Comparison of ENCODE assay signal across 8 mouse cellular contexts in genomic region chr11:99206954-99207353, GRCm38 (mm10). TPM values are rescaled to one million over a fixed set of nuclear protein-coding genes. Genes with fewer than 3 reads are reported as not detected.
DNase-seq lines count a peak whose midpoint lies in the region; ATAC-seq lines count a peak whose summit lies in the region.

No protein-coding gene starts in this region.

- WGBS in forebrain, embryonic 11.5 days, result 51% methylated on average over 2 of the region's 2 CpGs

- no peak overlapping the region for H3K4me3 ChIP-seq in forebrain, embryonic 11.5 days (ENCODE audit: low read depth, low read length)

- H3K4me2 ChIP-seq in forebrain, embryonic 11.5 days (ENCODE audit: low read depth, low read length, severe bottlenecking), result no peak overlapping the region

- no peak overlapping the region for H3K27ac ChIP-seq in forebrain, embryonic 11.5 days (ENCODE audit: low read depth, low read length)

- no peak for ATAC-seq in forebrain, embryonic 11.5 days (replicated peaks; ENCODE audit: low FRiP score)

- H3K27me3 ChIP-seq in forebrain, embryonic 11.5 days (ENCODE audit: control insufficient read depth, insufficient read depth, low read length), result no peaks in the 10 kb centered on the region

- peaks cover 8% of the 10 kb centered on the region for H3K36me3 ChIP-seq in forebrain, embryonic 11.5 days (ENCODE audit: control insufficient read depth, insufficient read depth, low read length)

- H3K9ac ChIP-seq in forebrain, embryonic 11.5 days (ENCODE audit: low read length), result no peak overlapping the region

- no peaks in the 10 kb centered on the region for H3K4me1 ChIP-seq in forebrain, embryonic 11.5 days (replicated peaks; ENCODE audit: control insufficient read depth, insufficient read depth, low read length)

- no peaks in the 10 kb centered on the region for H3K9me3 ChIP-seq in forebrain, embryonic 11.5 days (ENCODE audit: control insufficient read depth, low read length)

- peak; percentile 5 to 37 for DNase-seq in adrenal gland, postnatal 36 days
- no peak for DNase-seq in adrenal gland, adult 2 months
- DNase-seq in kidney, postnatal 4 days, result peak; percentile 45 to 62
- no peak for DNase-seq in kidney, adult 9 months
- DNase-seq in c-Kit-positive CD71-positive TER-119-negative erythroid progenitor cells, embryonic 14.5 days (ENCODE audit: low read depth), result peak; percentile 67
- DNase-seq in lung, postnatal 14 days, result peak; percentile 49
- no peak for DNase-seq in Muller cell, postnatal 12 days (ENCODE audit: inconsistent ontology term)
- no peak for DNase-seq in forebrain, embryonic 11.5 days (ENCODE audit: low spot score)

RNA-seq across cellular contexts. Expression of gene Smarce1, which starts 23.9 kb away (rescaled TPM):
- total RNA-seq in adrenal gland, postnatal 36 days (2021), result 10 to 100 TPM; 50.1 to 60.8 TPM
- total RNA-seq in adrenal gland, adult 2 months (2021), result 10 to 100 TPM; 49.9 to 54.4 TPM
- 10.0 and 10.3 TPM in 2 replicates for polyA plus RNA-seq in adrenal gland, adult 2 months (2012; rRNA removed)
- polyA plus RNA-seq in forebrain, embryonic 11.5 days (2014; fragmentation: Nextera tagmentation; extraction: Ambion mirVana), result 203 and 209 TPM in 2 replicates

RNA-seq across cellular contexts. Expression of gene Krt222, which starts 36.9 kb away (rescaled TPM):
- 1 to 10 TPM in 1 of 2 experiments, under 1 TPM in 1; 0.79 to 1.1 TPM for total RNA-seq in adrenal gland, postnatal 36 days (2021)
- 1 to 10 TPM; 1.4 to 2.2 TPM for total RNA-seq in adrenal gland, adult 2 months (2021)
- 0.07 and 0.09 TPM in 2 replicates for polyA plus RNA-seq in adrenal gland, adult 2 months (2012; rRNA removed)
- 0.29 and 0.59 TPM in 2 replicates for polyA plus RNA-seq in forebrain, embryonic 11.5 days (2014; fragmentation: Nextera tagmentation; extraction: Ambion mirVana)

RNA-seq across cellular contexts. Expression of gene Ccr7, which starts 52.1 kb away (rescaled TPM):
- under 1 TPM in 1 of 2 experiments, not detected in 1; 0.20 TPM for total RNA-seq in adrenal gland, postnatal 36 days (2021)
- total RNA-seq in adrenal gland, adult 2 months (2021), result under 1 TPM in 1 of 2 experiments, not detected in 1; 0.14 TPM
- polyA plus RNA-seq in adrenal gland, adult 2 months (2012; rRNA removed), result 0.50 and 0.86 TPM in 2 replicates
- 0.31 TPM in 1 of 2 replicates, not detected in the other for polyA plus RNA-seq in forebrain, embryonic 11.5 days (2014; fragmentation: Nextera tagmentation; extraction: Ambion mirVana)

Comparison
In these comparisons a context has a peak if more than half of its experiments do, and no peak if none do; other contexts are left out.
1. DNase-seq: peak in adrenal gland, postnatal 36 days (2 of 2), kidney, postnatal 4 days (2 of 2), c-Kit-positive CD71-positive TER-119-negative erythroid progenitor cells, embryonic 14.5 days (single experiment) and lung, postnatal 14 days (single experiment); none in adrenal gland, adult 2 months (single experiment), kidney, adult 9 months (single experiment), Muller cell, postnatal 12 days (single experiment) and forebrain, embryonic 11.5 days (single experiment).